Mouse (Mus musculus): ENCODE results near the gene Rtkn2. TPM values are rescaled to one million over a fixed set of nuclear protein-coding genes. Genes with fewer than 3 reads are reported as not detected.
"Not testable (repeated sequence)": the region's sequence is repeated elsewhere in the genome, so short reads cannot be mapped to it uniquely, and the experiment has no call there.

Rtkn2 gene
- polyA plus RNA-seq, 1 experiment from 2014 or later: 14.0 TPM

GRCm38 (mm10) chr10:68090544-68090943 is 111.2 kb downstream of the Rtkn2 start:
- Histone ChIP-seq H3K4me3 (no peak overlapping the region), H3K9me3 (replicated peaks) (no peaks in the 10 kb centered on the region), H3K4me1 (no peaks in the 10 kb centered on the region), H3K36me3 (peaks cover 9% of the 10 kb centered on the region; the same call in 1 of the 2 replicates), H3K27ac (no peak overlapping the region), H3K27me3 (no peaks in the 10 kb centered on the region), H3K9ac (no peak overlapping the region), H3K4me2 (replicated peaks) (no peak overlapping the region)
- ATAC-seq (ENCODE audit: low FRiP score): no peak
- WGBS: 85% methylated on average over 3 of the region's 3 CpGs

- Histone ChIP-seq H3K27ac (no peak overlapping the region), H3K9ac (no peak overlapping the region), H3K27me3 (no peaks in the 10 kb centered on the region), H3K4me2 (replicated peaks) (no peak overlapping the region), H3K36me3 (peaks cover 11% of the 10 kb centered on the region), H3K9me3 (replicated peaks) (no peaks in the 10 kb centered on the region), H3K4me1 (no peaks in the 10 kb centered on the region), H3K4me3 (no peak overlapping the region)
- ATAC-seq (ENCODE audit: low FRiP score): no peak
- 76% methylated on average over 11 of the region's 11 CpGs for WGBS
These were observed 111.6 kb downstream of the Rtkn2 start for GRCm38 (mm10) chr10:68091011-68091410.

- Histone ChIP-seq H3K4me3 (no peak overlapping the region), H3K9ac (no peak overlapping the region), H3K4me1 (no peaks in the 10 kb centered on the region), H3K4me2 (replicated peaks) (no peak overlapping the region), H3K27ac (no peak overlapping the region), H3K27me3 (no peaks in the 10 kb centered on the region), H3K9me3 (replicated peaks) (no peaks in the 10 kb centered on the region), H3K36me3 (peaks cover 19% of the 10 kb centered on the region)
- ATAC-seq (ENCODE audit: low FRiP score): no peak
- whole genome bisulfite sequencing: 87% methylated on average over 4 of the region's 4 CpGs
These were observed 112.5 kb downstream of the Rtkn2 start for GRCm38 (mm10) chr10:68091840-68092239.

- Histone ChIP-seq H3K27me3 (no peaks in the 10 kb centered on the region), H3K27ac (no peak overlapping the region), H3K4me1 (no peaks in the 10 kb centered on the region), H3K36me3 (peaks cover 36% of the 10 kb centered on the region), H3K9ac (no peak overlapping the region), H3K9me3 (replicated peaks) (no peaks in the 10 kb centered on the region), H3K4me3 (no peak overlapping the region), H3K4me2 (replicated peaks) (no peak overlapping the region)
- WGBS: 81% methylated on average over 3 of the region's 3 CpGs
- no peak for ATAC-seq (ENCODE audit: low FRiP score)
These were observed 114.1 kb downstream of the Rtkn2 start for GRCm38 (mm10) chr10:68093496-68093895.

GRCm38 (mm10) chr10:68095136-68095535 is 115.8 kb downstream of the Rtkn2 start:
- no peaks in the 10 kb centered on the region for H3K4me1 ChIP-seq
- H3K27ac ChIP-seq: no peak overlapping the region
- H3K4me3 ChIP-seq: no peak overlapping the region
- H3K9ac ChIP-seq: no peak overlapping the region
- no peaks in the 10 kb centered on the region for H3K27me3 ChIP-seq
- 87% methylated on average over 2 of the region's 2 CpGs for WGBS
- H3K9me3 ChIP-seq (replicated peaks): no peaks in the 10 kb centered on the region
- H3K36me3 ChIP-seq: peaks cover 38% of the 10 kb centered on the region
- ATAC-seq (ENCODE audit: low FRiP score): no peak
- H3K4me2 ChIP-seq (replicated peaks): no peak overlapping the region

- H3K9ac ChIP-seq: no peak overlapping the region
- no peak overlapping the region for H3K27ac ChIP-seq
- no peak for ATAC-seq (ENCODE audit: low FRiP score)
- H3K4me2 ChIP-seq (replicated peaks): no peak overlapping the region
- 96% methylated on average over 12 of the region's 12 CpGs for WGBS
- peaks cover 47% of the 10 kb centered on the region for H3K36me3 ChIP-seq
- H3K27me3 ChIP-seq: no peaks in the 10 kb centered on the region
- no peaks in the 10 kb centered on the region for H3K4me1 ChIP-seq
- H3K9me3 ChIP-seq (replicated peaks): no peaks in the 10 kb centered on the region
- no peak overlapping the region for H3K4me3 ChIP-seq
These were observed 117.0 kb downstream of the Rtkn2 start for GRCm38 (mm10) chr10:68096395-68096794.

- Histone ChIP-seq H3K4me1 (no peaks in the 10 kb centered on the region), H3K36me3 (peaks cover 51% of the 10 kb centered on the region), H3K27ac (no peak overlapping the region), H3K27me3 (no peaks in the 10 kb centered on the region), H3K9me3 (replicated peaks) (no peaks in the 10 kb centered on the region), H3K4me3 (no peak overlapping the region), H3K4me2 (replicated peaks) (no peak overlapping the region), H3K9ac (no peak overlapping the region)
- 92% methylated on average over 19 of the region's 19 CpGs for WGBS
- no peak for ATAC-seq (ENCODE audit: low FRiP score)
These were observed 118.7 kb downstream of the Rtkn2 start for GRCm38 (mm10) chr10:68097821-68098675.

GRCm38 (mm10) chr10:68099801-68100200 is 120.4 kb downstream of the Rtkn2 start:
- WGBS: 96% methylated on average over 7 of the region's 7 CpGs

GRCm38 (mm10) chr10:68100506-68100905 is 121.1 kb downstream of the Rtkn2 start:
- H3K27me3 ChIP-seq: no peaks in the 10 kb centered on the region
- H3K9me3 ChIP-seq (replicated peaks): no peaks in the 10 kb centered on the region
- H3K27ac ChIP-seq: no peak overlapping the region
- H3K36me3 ChIP-seq: peaks cover 42% of the 10 kb centered on the region
- no peak overlapping the region for H3K4me2 ChIP-seq (replicated peaks)
- WGBS: 91% methylated on average over 8 of the region's 8 CpGs
- no peak overlapping the region for H3K4me3 ChIP-seq
- no peak overlapping the region for H3K9ac ChIP-seq
- H3K4me1 ChIP-seq: peaks cover 17% of the 10 kb centered on the region
- no peak for ATAC-seq (ENCODE audit: low FRiP score)

More at GRCm38 (mm10) chr10:68099801-68100200, 120.4 kb downstream of the Rtkn2 start:
- not testable (repeated sequence) for H3K4me2 ChIP-seq (replicated peaks); H3K27me3 ChIP-seq; H3K4me3 ChIP-seq; ATAC-seq (ENCODE audit: low FRiP score); H3K27ac ChIP-seq; H3K9ac ChIP-seq; H3K9me3 ChIP-seq (replicated peaks)
- peaks cover 49% of the 10 kb centered on the region for H3K36me3 ChIP-seq
- H3K4me1 ChIP-seq: peaks cover 11% of the 10 kb centered on the region

- H3K4me2 ChIP-seq (replicated peaks): no peak overlapping the region
- H3K4me3 ChIP-seq: no peak overlapping the region
- ATAC-seq (ENCODE audit: low FRiP score): no peak
- H3K9me3 ChIP-seq (replicated peaks): no peaks in the 10 kb centered on the region
- whole genome bisulfite sequencing: 89% methylated on average over 4 of the region's 4 CpGs
- no peak overlapping the region for H3K9ac ChIP-seq
- H3K4me1 ChIP-seq: peaks cover 21% of the 10 kb centered on the region
- no peak overlapping the region for H3K27ac ChIP-seq
- no peaks in the 10 kb centered on the region for H3K27me3 ChIP-seq
- peaks cover 37% of the 10 kb centered on the region for H3K36me3 ChIP-seq
These were observed 121.9 kb downstream of the Rtkn2 start for GRCm38 (mm10) chr10:68101251-68101650.

GRCm38 (mm10) chr10:68102566-68102965 is 123.2 kb downstream of the Rtkn2 start:
- H3K4me3 ChIP-seq: no peak overlapping the region
- ATAC-seq (ENCODE audit: low FRiP score): no peak
- H3K4me1 ChIP-seq: peaks cover 34% of the 10 kb centered on the region
- H3K27me3 ChIP-seq: no peaks in the 10 kb centered on the region
- H3K9ac ChIP-seq: no peak overlapping the region
- 96% methylated on average over 6 of the region's 6 CpGs for WGBS
- no peak overlapping the region for H3K27ac ChIP-seq
- H3K36me3 ChIP-seq: peaks cover 24% of the 10 kb centered on the region
- no peak overlapping the region for H3K4me2 ChIP-seq (replicated peaks)
- H3K9me3 ChIP-seq (replicated peaks): no peaks in the 10 kb centered on the region

GRCm38 (mm10) chr10:68103078-68103855 is 123.9 kb downstream of the Rtkn2 start:
- Histone ChIP-seq H3K4me2 (replicated peaks) (no peak overlapping the region), H3K9ac (no peak overlapping the region), H3K4me3 (no peak overlapping the region), H3K27ac (peak overlapping the region; percentile 40; the same call in 1 of the 2 replicates), H3K27me3 (no peaks in the 10 kb centered on the region), H3K9me3 (replicated peaks) (no peaks in the 10 kb centered on the region), H3K4me1 (peaks cover 34% of the 10 kb centered on the region), H3K36me3 (peaks cover 17% of the 10 kb centered on the region)
- WGBS: 78% methylated on average over 6 of the region's 6 CpGs
- ATAC-seq (ENCODE audit: low FRiP score): no peak
